Mouse (Mus musculus) 416B (cell line): ENCODE measurements around the gene Pcna.
"Not testable (repeated sequence)": the region's sequence is repeated elsewhere in the genome, so short reads cannot be mapped to it uniquely, and the experiment has no call there.

Experiments used
- DNase-seq: peaks from one replicate; pipeline ENCODE4 v3.0.0; 2011; ENCODE audit warnings: low read depth

Pcna gene

GRCm38 (mm10) chr2:132276249-132276648, 23.1 kb upstream of the Pcna start:
- DNase-seq: no peak

GRCm38 (mm10) chr2:132275527-132275926, 22.4 kb upstream of the Pcna start:
- DNase-seq: no peak

- no peak for DNase-seq
These were observed 19.7 kb upstream of the Pcna start for GRCm38 (mm10) chr2:132272694-132273389.

DNA sequence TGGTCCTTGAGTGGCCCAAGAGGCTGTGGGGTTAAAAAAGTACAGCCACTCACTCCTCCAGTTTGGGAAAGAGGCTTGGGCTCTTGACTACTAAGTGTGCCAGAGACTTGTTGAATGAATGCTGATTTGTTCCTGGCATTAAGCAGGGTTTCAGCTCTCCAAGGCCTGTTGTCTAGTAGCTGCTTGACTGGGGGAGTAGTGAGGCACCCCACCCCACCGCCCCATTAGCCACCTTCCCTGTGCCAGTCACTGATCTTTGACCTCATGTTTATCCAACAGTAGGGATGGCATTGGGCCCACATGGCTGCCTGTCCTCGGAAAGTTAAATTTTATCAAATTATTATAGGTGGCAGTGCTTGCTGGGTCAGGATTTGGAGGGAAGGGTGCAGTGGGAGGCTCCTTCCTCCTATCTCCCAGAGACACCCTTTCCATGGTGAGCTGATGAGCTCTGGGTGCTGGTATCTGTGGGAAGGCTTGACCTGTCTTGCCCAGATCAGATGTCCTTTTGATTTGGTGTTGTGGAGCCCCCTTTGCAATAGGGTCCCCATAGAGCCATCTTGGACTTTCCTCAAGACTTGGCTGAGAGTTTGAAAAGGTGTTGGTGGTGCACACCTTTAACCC, 17.3 kb upstream of the Pcna start:
- DNase-seq: no peak

GRCm38 (mm10) chr2:132269217-132269616, 16.1 kb upstream of the Pcna start:
- DNase-seq: peak; percentile 90

GRCm38 (mm10) chr2:132266086-132266485, 13.0 kb upstream of the Pcna start:
- peak; percentile 74 for DNase-seq

DNA sequence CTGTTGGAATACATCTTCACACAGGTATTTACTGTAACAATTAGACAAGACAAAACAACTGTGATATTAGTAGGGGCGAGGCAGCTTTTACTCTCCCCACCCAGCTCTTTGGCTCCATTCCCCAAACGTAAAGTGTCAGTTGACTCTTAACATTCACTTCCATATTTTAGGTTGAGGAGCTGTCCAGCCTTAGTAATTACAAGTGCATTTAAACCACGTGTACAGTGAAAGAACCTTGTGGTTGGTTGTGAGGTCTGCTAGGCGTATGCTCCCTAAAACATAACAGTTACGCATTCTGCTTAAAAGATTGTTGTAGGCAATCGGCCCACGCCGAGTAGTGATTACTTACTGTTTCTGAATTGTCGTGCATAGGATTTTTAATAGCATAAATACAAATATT, 12.1 kb upstream of the Pcna start:
- DNase-seq: peak; percentile 63

DNA sequence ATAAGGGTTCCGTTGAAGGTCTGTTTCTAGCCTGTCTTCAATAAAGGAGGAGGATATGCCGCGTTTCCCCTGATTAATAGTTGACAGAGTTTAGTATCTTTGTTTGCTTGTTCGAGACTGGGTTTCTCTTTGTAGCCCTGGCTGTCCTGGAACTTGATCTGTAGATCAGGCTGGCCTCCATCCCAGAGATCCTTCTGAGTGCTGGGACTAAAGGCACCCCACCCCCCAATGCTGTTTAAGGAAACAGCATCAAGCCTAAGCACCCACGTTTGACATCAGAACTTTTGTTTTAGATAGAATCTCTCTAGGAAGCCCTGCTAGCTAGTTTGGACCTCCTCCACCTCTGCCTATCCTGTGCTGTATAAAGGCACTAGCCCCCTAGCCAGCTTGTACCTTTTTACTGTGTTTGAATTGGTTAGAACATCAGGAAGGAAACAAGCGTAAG, 11.2 kb upstream of the Pcna start:
- no peak for DNase-seq

GRCm38 (mm10) chr2:132263421-132264265, 10.5 kb upstream of the Pcna start:
- DNase-seq: peak; percentile 62

DNA sequence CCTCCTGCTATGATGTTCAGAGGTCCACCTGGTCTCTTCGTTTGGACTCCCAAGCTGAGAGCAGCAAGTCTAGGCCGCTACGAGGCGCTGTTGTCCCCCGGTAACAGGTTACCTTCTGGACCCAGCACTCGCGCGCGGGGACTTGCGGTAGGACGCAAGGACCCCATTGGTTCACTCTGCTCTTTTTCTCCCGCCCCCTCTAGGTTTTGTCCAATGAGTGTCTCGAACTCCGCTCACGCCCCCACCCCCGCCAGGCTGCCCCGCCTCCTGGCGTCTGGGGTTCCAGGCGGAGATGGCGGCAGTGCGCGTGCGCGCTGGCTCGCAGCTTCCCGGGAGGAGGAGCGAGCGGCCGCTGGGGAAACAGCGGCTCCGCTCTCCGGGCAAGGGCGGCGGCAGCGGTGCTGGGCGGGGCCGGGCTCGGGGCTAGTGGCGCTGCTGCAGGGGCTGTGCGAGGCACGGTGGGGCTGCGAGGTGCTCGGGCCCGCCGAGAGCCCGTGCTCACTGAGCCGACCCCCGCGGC, 9.8 kb upstream of the Pcna start, which contains the start of gene Cds2:
Cds2 (plus strand) TSS at position 270 of the 520 bp plus-strand sequence.
- peak; percentile 99 for DNase-seq

DNA sequence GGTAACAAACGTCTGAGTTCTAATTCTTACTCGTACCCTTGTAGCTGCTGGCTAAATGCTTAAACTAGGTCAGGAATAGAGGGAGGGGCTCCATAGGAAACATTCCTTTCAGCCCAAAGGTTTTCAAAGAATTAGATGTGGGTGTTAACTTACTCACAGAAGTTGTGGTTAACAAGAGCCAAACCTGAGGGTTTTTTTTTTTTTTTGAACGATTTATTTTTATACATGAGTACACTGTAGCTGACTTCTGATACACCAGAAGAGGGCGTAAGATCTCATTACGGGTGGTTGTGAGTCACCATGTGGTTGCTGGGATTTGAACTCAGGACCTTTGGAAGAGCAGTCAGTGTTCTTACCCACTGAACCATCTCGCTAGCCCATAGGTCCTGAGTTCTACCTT, 9.1 kb upstream of the Pcna start:
- peak; percentile 34 for DNase-seq

- DNase-seq: peak; percentile 19
These were observed 7.5 kb upstream of the Pcna start for GRCm38 (mm10) chr2:132260601-132261000.

DNA sequence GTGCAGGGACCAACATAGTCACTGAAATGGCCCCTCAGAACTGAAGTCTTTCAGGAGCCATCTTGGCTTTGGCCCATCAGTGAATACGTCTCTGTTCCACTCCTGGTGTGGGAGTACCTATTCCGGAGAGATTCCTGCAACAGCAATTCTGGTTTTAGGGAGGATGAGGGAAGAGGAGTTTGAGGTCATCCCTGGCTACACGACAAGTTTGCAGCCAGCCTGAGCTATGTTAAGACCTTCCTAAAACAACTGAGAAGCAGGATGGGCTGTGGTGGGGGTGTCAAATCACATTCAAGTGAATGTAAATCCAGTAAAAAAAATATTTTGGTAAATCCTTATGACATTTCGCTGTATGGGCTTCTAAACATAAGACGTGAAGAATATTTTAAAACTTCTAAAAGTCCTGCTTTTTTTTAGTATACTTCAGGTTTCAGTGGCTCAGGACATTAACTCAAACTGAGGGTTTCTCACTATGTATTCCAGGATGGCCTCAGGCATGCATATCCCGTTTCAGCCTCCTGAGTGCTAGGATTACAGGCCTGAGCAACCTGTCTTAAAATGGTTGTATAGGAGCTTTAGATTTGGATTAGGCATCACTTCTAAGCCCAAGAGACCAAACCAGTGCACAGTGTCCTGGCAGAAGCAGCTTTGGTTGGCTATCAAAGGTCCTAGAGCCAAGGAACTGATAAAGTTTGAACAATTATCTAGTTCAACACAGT, 4.4 kb upstream of the Pcna start:
- no peak for DNase-seq

- no peak for DNase-seq
These were observed 489 bp upstream of the Pcna start for GRCm38 (mm10) chr2:132253603-132254002.

GRCm38 (mm10) chr2:132251911-132252310, 1.2 kb downstream of the Pcna start:
- DNase-seq: no peak

GRCm38 (mm10) chr2:132247539-132248313, 5.4 kb downstream of the Pcna start, which contains the start of gene Tmem230:
Gene Tmem230 (minus strand): TSS chr2:132247807.
- peak; percentile 98 for DNase-seq

DNA sequence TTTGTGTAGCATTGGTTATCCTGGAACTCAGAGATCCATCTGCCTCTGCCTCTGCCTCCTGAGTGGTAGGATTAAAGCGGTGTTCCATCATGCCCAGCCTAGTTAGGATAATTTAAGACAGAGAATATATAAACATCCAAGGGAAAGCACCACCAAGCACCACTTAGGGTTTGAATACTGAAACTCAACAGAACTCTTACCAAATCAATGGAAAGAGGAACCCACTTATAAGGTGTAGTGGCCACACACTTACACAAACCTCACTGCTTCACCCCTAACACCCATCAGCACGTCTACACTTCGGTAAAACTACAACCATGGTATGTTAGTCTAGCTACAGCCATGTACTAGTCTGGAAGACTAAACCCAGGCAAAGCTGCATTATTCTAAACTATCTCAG, 9.7 kb downstream of the Pcna start:
- DNase-seq: peak; percentile 29

DNA sequence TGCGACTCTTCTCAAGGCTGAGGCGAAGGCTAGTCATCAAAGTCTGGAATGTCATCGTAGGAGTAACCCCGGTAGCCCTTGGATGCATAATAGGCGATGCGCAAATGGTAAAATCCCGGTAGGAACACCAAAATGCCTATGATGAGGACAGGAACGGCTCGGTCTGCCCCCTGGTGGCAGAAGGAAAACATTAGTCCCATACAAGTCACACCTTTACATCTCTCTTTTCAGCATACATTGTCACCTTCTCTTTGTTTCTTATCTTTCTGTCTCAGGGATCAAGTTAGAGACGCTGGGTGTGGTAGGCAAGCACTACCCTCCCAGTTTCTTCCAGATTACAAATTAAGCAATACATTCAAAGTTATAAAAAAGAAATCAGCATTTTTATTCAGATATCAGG, 12.7 kb downstream of the Pcna start:
- DNase-seq: peak; percentile 44

- DNase-seq: not testable (repeated sequence)
These were observed 13.7 kb downstream of the Pcna start for GRCm38 (mm10) chr2:132239434-132239833.

DNA sequence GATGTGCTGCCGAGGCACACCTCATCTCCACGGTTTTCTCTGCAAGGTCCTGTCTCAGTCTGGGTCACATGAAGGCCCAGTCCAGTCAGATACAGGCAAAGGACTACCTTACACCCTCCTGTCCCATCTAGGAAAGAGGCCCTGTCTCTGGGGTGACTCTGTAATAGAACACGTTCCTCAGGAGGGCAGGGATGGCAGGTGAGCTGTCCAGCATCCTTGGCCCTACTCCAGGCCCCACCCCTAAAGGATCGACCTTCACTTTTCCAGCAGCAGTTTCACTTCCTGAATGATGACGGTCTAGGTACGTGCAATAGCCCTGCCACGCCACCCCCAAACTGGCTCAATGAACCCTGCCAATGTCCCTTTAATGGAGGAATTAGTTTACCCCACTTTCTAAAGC, 17.1 kb downstream of the Pcna start:
- no peak for DNase-seq

GRCm38 (mm10) chr2:132235291-132235690, 17.8 kb downstream of the Pcna start:
- DNase-seq: no peak
